Mouse (Mus musculus) cortical plate, adult 2 months (tissue): ENCODE measurements around the gene Rnf208.

Experiments used
- CTCF ChIP-seq: fragments of 200-500 bp; IDR thresholded peaks from 2 replicates; pipeline ENCODE4 v1.5.1; 2011; ENCODE audit warnings: mild to moderate bottlenecking, control low read depth, low read length; ENCODE audit not compliant: insufficient read depth; ENCODE audit errors: extremely low read depth
- POLR2A ChIP-seq: fragments of 200-500 bp; IDR thresholded peaks from 2 replicates; pipeline ENCODE4 v1.6.1; 2011; ENCODE audit warnings: mild to moderate bottlenecking, low read length, control low read depth; ENCODE audit not compliant: insufficient read depth; ENCODE audit errors: extremely low read depth

GRCm38 (mm10) chr2:25236614-25237013 lies 5.4 kb upstream of the Rnf208 start, which contains the start of gene Rnf224:
- TF ChIP-seq CTCF (no peak), POLR2A (no peak)
